Mouse (Mus musculus): ENCODE data around the gene Erc1.
"Not testable (repeated sequence)": the region's sequence is repeated elsewhere in the genome, so short reads cannot be mapped to it uniquely, and the experiment has no call there.

Erc1 gene

GRCm38 (mm10) chr6:119712486-119712885, 135.5 kb downstream of the Erc1 start:
- DNase-seq (ENCODE audit: low spot score in 2 of 2) = no peak

- no peak for DNase-seq (ENCODE audit: low spot score in 2 of 2)
Observed at GRCm38 (mm10) chr6:119711649-119712305, 136.2 kb downstream of the Erc1 start.

GRCm38 (mm10) chr6:119709552-119709951, 138.4 kb downstream of the Erc1 start:
- DNase-seq (ENCODE audit: low spot score in 2 of 2) = no peak

GRCm38 (mm10) chr6:119707911-119708310, 140.1 kb downstream of the Erc1 start:
- DNase-seq (ENCODE audit: low spot score in 2 of 2) = no peak

- DNase-seq (ENCODE audit: low spot score in 2 of 2) = no peak
Observed at GRCm38 (mm10) chr6:119704899-119705298, 143.1 kb downstream of the Erc1 start.

- DNase-seq (ENCODE audit: low spot score in 2 of 2) = no peak
Observed at GRCm38 (mm10) chr6:119692754-119693153, 155.2 kb downstream of the Erc1 start.

GRCm38 (mm10) chr6:119686470-119686869, 161.5 kb downstream of the Erc1 start:
- no peak for DNase-seq (ENCODE audit: low spot score in 2 of 2)

GRCm38 (mm10) chr6:119680746-119681145, 167.2 kb downstream of the Erc1 start:
- DNase-seq (ENCODE audit: low spot score in 2 of 2) = no peak

GRCm38 (mm10) chr6:119674811-119675209, 173.2 kb downstream of the Erc1 start:
- DNase-seq (ENCODE audit: low spot score in 2 of 2) = no peak

- DNase-seq (ENCODE audit: low spot score in 2 of 2) = no peak
Observed at GRCm38 (mm10) chr6:119674201-119674810, 173.7 kb downstream of the Erc1 start.

GRCm38 (mm10) chr6:119669746-119670145, 178.2 kb downstream of the Erc1 start:
- DNase-seq (ENCODE audit: low spot score in 2 of 2) = no peak

GRCm38 (mm10) chr6:119662936-119663335, 185.0 kb downstream of the Erc1 start:
- no peak for DNase-seq (ENCODE audit: low spot score in 2 of 2)

GRCm38 (mm10) chr6:119661081-119661493, 186.9 kb downstream of the Erc1 start:
- no peak for DNase-seq (ENCODE audit: low spot score in 2 of 2)

- no peak for DNase-seq (ENCODE audit: low spot score in 2 of 2)
Observed at GRCm38 (mm10) chr6:119658441-119658840, 189.5 kb downstream of the Erc1 start.

GRCm38 (mm10) chr6:119657418-119658178, 190.4 kb downstream of the Erc1 start:
- DNase-seq (ENCODE audit: low spot score in 2 of 2) = no peak

- DNase-seq (ENCODE audit: low spot score in 2 of 2) = not testable (repeated sequence)
Observed at GRCm38 (mm10) chr6:119654777-119655176, 193.2 kb downstream of the Erc1 start.

- no peak for DNase-seq (ENCODE audit: low spot score in 2 of 2)
Observed at GRCm38 (mm10) chr6:119643880-119644460, 204.0 kb downstream of the Erc1 start.

- DNase-seq (ENCODE audit: low spot score in 2 of 2) = no peak
Observed at GRCm38 (mm10) chr6:119643178-119643728, 204.7 kb downstream of the Erc1 start.

GRCm38 (mm10) chr6:119642718-119643117, 205.2 kb downstream of the Erc1 start:
- no peak for DNase-seq (ENCODE audit: low spot score in 2 of 2)

- DNase-seq (ENCODE audit: low spot score in 2 of 2) = no peak
Observed at GRCm38 (mm10) chr6:119635629-119636028, 212.3 kb downstream of the Erc1 start.

GRCm38 (mm10) chr6:119630622-119631021, 217.3 kb downstream of the Erc1 start:
- no peak for DNase-seq (ENCODE audit: low spot score in 2 of 2)

GRCm38 (mm10) chr6:119601379-119601778, 246.6 kb downstream of the Erc1 start:
- DNase-seq (ENCODE audit: low spot score in 2 of 2) = no peak

Measured in frontal cortex, postnatal 25 days (tissue).